Mouse (Mus musculus): Measurements from ENCODE around the gene Rbm3. TPM values are rescaled to one million over a fixed set of nuclear protein-coding genes. Genes with fewer than 3 reads are reported as not detected.

The Rbm3 gene
- polyA plus RNA-seq (2017; shearing (Covaris generic)) = 100 to 1,000 TPM; 668 to 956 TPM

DNA sequence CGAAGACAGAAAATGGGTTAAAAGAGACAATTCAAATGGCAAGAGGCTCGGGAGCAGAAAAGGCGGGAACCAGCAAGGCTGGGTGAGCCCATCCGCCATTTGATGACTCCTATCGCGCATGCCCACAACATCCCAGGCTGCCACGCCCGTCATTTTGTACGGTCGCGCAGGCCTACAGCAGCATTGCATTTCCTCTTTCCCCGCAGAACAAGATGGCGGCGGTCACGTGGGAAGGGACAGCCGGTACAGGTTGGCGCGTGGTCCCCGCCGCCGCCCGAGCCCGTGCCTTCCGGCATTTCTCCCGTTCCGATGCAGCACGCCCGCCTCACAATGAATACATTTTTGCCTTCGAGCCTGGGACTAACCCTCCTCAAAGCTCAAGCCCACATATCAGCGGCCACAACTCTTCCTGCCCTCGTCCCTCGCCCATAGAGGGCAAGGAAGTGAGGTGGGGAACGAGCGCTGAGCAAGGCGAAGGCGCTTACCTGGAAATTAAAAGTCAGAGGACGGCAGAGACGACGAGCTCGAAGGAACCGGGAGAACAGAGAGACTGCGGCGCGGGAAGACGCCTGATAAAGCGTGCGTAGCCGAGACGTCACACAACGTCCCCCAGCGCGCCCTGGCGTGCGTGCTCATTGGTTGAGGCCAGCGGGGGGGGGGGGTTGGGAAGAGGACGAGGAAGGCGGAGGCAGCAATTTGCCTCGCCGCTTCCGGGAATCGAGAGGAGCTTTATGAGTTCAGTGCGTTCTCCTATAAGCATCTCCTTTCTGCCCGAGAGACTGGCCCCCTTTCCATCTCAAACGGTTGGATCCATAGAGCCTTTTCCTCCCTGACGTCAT lies at the start of gene Rbm3:
Gene Rbm3, minus strand, starts transcription at position 728 of the 839 bp plus-strand sequence.

DNA sequence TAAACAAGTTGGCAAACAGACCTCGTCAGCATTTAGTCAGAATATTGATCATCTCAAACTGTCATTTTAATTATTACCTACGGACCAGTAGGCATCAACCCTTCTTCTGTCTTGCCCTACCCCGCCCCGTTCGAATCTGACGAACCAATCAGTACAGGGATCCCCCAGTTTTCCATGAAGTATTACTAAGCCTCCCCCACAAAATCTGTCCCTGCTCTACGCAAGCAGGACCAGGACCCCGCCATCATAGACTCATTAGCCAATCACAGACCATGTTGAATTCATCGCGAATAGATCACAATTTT lies 47.7 kb upstream of the Rbm3 start, which contains the start of gene Ebp:
Gene Ebp, minus strand, starts transcription at position 94 of the 305 bp plus-strand sequence.

DNA sequence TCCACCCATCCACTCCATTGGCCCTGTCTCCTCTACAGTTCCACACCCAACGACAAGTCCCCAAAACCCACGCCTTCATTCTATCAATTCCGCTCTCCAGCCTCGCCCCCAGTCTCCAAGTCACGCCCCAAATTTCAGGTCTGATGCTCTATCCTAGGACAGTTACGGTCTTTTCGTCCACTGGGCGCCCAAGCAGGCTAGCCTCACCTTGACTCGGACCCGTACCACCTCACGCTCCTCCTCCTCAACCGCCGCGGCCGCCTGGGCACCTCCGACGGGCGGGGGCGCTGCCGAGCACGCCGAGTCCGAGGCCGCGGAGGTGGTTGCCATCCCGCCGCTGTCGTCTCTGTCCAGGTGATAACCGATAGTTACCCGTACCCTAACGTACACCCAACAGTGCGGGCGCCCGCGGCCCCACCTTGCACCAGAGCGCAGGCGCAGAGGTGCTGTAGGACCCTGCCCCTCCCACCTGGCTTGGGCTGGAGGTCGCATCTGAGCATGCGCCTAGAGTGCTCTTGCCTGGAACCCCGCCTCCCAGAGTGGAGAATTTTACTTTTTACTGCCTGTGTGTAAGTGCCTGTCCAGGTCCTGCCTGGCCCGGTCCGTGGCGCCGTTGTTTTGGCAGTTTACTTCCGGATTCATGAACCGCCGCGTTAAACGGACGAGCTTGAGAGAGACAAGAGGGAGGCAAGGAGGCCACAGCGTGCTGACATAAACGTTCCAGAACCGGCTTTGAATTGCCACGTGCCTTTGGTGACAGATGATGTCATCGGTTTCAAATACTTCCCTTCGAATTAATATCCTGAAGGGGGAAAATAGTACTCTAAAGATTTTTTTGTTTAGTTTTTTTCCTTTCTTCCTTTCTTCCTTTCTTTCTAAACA lies 30.1 kb upstream of the Rbm3 start, which contains the start of gene Tbc1d25:
Gene Tbc1d25, minus strand, starts transcription at position 678 of the 882 bp plus-strand sequence.

DNA sequence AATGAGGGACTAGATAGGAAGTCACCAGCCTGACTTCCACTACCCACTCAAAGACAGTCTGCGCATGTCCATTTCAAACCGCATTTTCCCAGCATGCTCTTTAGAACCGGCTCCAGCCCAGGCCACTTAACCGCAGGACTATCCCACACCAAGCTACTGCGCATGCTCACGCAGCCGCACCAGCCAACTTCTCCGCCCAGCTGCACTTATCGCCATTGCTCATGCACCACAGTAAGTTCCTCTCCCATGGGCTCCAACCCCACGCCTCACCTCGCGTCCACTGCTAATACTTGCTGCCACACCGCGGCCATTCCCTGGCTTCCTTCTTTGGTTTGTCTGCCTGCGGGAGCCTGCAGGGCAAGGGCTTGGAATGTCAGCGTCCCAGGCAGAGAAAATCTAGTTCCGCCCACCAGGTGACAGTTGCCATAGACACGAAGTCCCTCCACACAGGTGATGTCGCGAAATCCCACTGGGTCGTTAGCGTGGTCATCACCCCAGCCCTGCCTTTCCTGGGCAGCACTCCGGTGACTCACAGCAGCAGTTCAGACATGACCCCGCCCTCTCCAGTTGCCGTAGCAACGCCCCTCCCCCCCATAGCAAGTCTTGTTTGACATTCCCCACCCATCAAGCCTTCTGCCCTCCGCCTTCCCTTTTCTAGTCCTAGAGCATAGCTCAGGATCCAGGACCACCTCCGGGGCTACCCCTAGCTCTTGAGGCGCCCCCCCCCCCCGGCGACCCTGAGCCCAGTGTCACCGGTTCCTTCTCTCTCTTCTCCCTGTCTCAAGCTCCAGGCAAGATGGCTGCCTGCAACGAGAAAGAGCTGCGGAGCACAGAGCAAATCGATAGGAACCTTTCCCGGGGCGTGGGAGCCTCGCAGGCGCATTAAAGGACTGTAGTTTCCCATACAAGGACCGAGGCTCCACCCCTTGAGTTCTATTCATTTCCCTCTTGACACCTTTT lies 13.4 kb downstream of the Rbm3 start, which contains the start of gene Wdr13:
Gene Wdr13, minus strand, starts transcription at position 876 of the 960 bp plus-strand sequence.

GRCm38 (mm10) chrX:8090346-8090953 lies 55.2 kb downstream of the Rbm3 start, which contains the start of gene Was:
Gene Was (minus strand): TSS chrX:8090498.

Other genes starting within 250 kb of the Rbm3 start
- gene Pqbp1, start 246.6 kb downstream of the Rbm3 start, polyA plus RNA-seq (2017; shearing (Covaris generic)) = 100 to 1,000 TPM in 1 of 2 experiments, 10 to 100 TPM in 1; 99.4 to 142 TPM
- 100 to 1,000 TPM; 122 to 162 TPM for gene Timm17b, start 246.5 kb downstream of the Rbm3 start, polyA plus RNA-seq (2017; shearing (Covaris generic))
- gene Gm10491, start 238.0 kb downstream of the Rbm3 start, polyA plus RNA-seq (2017; shearing (Covaris generic)) = not detected
- gene Gm10490, start 236.3 kb downstream of the Rbm3 start, polyA plus RNA-seq (2017; shearing (Covaris generic)) = not detected
- not detected for gene Pcsk1n, start 226.1 kb downstream of the Rbm3 start, polyA plus RNA-seq (2017; shearing (Covaris generic))
- not detected for gene Eras, start 217.3 kb downstream of the Rbm3 start, polyA plus RNA-seq (2017; shearing (Covaris generic))
- 10 to 100 TPM; 10.8 to 15.6 TPM for gene Hdac6, start 198.0 kb downstream of the Rbm3 start, polyA plus RNA-seq (2017; shearing (Covaris generic))
- 10 to 100 TPM; 23.4 to 63.7 TPM for gene Gata1, start 167.8 kb downstream of the Rbm3 start, polyA plus RNA-seq (2017; shearing (Covaris generic))
- not detected for gene Glod5, start 127.4 kb downstream of the Rbm3 start, polyA plus RNA-seq (2017; shearing (Covaris generic))
- 10 to 100 TPM; 17.5 to 26.2 TPM for gene Suv39h1, start 71.1 kb downstream of the Rbm3 start, polyA plus RNA-seq (2017; shearing (Covaris generic))
- 100 to 1,000 TPM in 1 of 2 experiments, 10 to 100 TPM in 1; 98.6 to 110 TPM for gene Was, start 55.4 kb downstream of the Rbm3 start, polyA plus RNA-seq (2017; shearing (Covaris generic))
- gene Wdr13, start 13.0 kb downstream of the Rbm3 start, polyA plus RNA-seq (2017; shearing (Covaris generic)) = 10 to 100 TPM; 13.4 to 18.7 TPM
- 10 to 100 TPM; 12.7 to 18.0 TPM for gene Tbc1d25, start 30.3 kb upstream of the Rbm3 start, polyA plus RNA-seq (2017; shearing (Covaris generic))
- gene Ebp, start 47.6 kb upstream of the Rbm3 start, polyA plus RNA-seq (2017; shearing (Covaris generic)) = 100 to 1,000 TPM; 142 to 256 TPM
- gene Porcn, start 60.6 kb upstream of the Rbm3 start, polyA plus RNA-seq (2017; shearing (Covaris generic)) = under 1 TPM in 1 of 2 experiments, not detected in 1; 0.17 TPM
- gene Ftsj1, start 106.5 kb upstream of the Rbm3 start, polyA plus RNA-seq (2017; shearing (Covaris generic)) = 10 to 100 TPM; 21.5 to 24.9 TPM
- gene Slc38a5, start 125.3 kb upstream of the Rbm3 start, polyA plus RNA-seq (2017; shearing (Covaris generic)) = under 1 TPM; 0.25 to 0.49 TPM
- not detected for gene Ssxb10, start 181.5 kb upstream of the Rbm3 start, polyA plus RNA-seq (2017; shearing (Covaris generic))
- gene Ssxb9, start 221.1 kb upstream of the Rbm3 start, polyA plus RNA-seq (2017; shearing (Covaris generic)) = not detected

All from activated CD4-positive, CD25-positive, alpha-beta regulatory T cell (primary cell).